Comparison of ENCODE assay signal across 8 mouse cellular contexts in the genomic region with DNA sequence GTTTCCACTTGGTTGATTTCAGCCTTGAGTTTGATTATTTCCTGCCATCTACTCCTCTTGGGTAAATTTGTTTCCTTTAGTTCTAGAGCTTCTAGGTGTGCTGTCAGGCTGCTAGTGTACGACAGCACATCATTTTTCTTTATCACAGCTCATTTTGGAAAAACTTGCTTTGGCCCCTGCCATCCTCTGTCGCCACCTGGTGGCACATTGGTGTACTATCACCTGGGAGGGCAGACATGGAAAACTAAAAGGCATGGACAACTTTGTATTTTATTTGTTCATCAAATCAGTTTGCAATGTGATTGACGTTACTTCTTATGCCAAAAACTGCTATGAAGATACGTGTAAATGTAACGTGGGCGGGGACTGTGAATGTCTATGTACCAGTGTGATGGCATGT. TPM values are rescaled to one million over a fixed set of nuclear protein-coding genes. Genes with fewer than 3 reads are reported as not detected.
A peak's percentile ranks its signal among the peaks of the same experiment; 100 is the strongest.
DNase-seq lines count a peak whose midpoint lies in the region; ATAC-seq lines count a peak whose summit lies in the region.
"Had no signal": no experiment of that assay in that cellular context is flagged by ENCODE, and none has a peak within 500 bp of the region (broad histone marks: within the 10 kb centered on the region; RNA-seq: fewer than 3 reads in every experiment).

No protein-coding gene starts in this region.

- no peak overlapping the region for H3K4me3 ChIP-seq in kidney, embryonic 16.5 days (ENCODE audit: low read length)
- H3K4me3 ChIP-seq: liver, embryonic 13.5 days had no signal

- no peaks in the 10 kb centered on the region for H3K4me1 ChIP-seq in kidney, embryonic 16.5 days (ENCODE audit: insufficient read depth, low read length)
- H3K4me1 ChIP-seq: liver, embryonic 13.5 days had no signal

- DNase-seq in kidney, adult 9 months = peak; percentile 9
- DNase-seq in ZHBTc4 (ENCODE audit: low read depth, low spot score) = peak; percentile 53
- peak; percentile 59 for DNase-seq in embryo, embryonic 10.5 days (ENCODE audit: low spot score)
- DNase-seq in layer of hippocampus, postnatal 36 days = peak; percentile 31 to 35
- DNase-seq in retina, postnatal 1 day = peak; percentile 46
- DNase-seq: liver, embryonic 13.5 days had no signal

- H3K36me3 ChIP-seq in kidney, embryonic 16.5 days (ENCODE audit: insufficient read depth, low read length) = no peaks in the 10 kb centered on the region
- H3K36me3 ChIP-seq: liver, embryonic 13.5 days had no signal

- H3K9ac ChIP-seq in kidney, embryonic 16.5 days (replicated peaks; ENCODE audit: low read length) = no peak overlapping the region
- H3K9ac ChIP-seq: liver, embryonic 13.5 days had no signal

- WGBS in kidney, embryonic 16.5 days = 20% methylated on average over 6 of the region's 6 CpGs

- H3K9me3 ChIP-seq in kidney, embryonic 16.5 days (ENCODE audit: low read length) = no peaks in the 10 kb centered on the region
- H3K9me3 ChIP-seq: liver, embryonic 13.5 days had no signal

- no peak overlapping the region for H3K4me2 ChIP-seq in kidney, embryonic 16.5 days (replicated peaks; ENCODE audit: low read depth, low read length)
- H3K4me2 ChIP-seq: liver, embryonic 13.5 days had no signal

- no peak for ATAC-seq in kidney, embryonic 16.5 days (ENCODE audit: low FRiP score, low TSS enrichment)
- peak; percentile 57 for ATAC-seq in CD4-positive, CD25-positive, alpha-beta regulatory T cell, adult 4 months

- no peaks in the 10 kb centered on the region for H3K27me3 ChIP-seq in kidney, embryonic 16.5 days (ENCODE audit: insufficient read depth, low read length)
- H3K27me3 ChIP-seq: liver, embryonic 13.5 days had no signal

- H3K27ac ChIP-seq in kidney, embryonic 16.5 days (ENCODE audit: low read length) = no peak overlapping the region
- H3K27ac ChIP-seq: liver, embryonic 13.5 days had no signal

RNA-seq across cellular contexts. Expression of a gene that starts 59.3 kb away (rescaled TPM):
- polyA plus RNA-seq in kidney, embryonic 16.5 days (2015; fragmentation: Nextera tagmentation; extraction: Ambion mirVana) = 19.9 and 21.8 TPM in 2 replicates
- polyA plus RNA-seq in CD4-positive, CD25-positive, alpha-beta regulatory T cell, adult 4 months (2017; shearing (Covaris generic)) = under 1 TPM; 0.65 to 0.84 TPM
- total RNA-seq in layer of hippocampus, postnatal 36 days (2021) = 1 to 10 TPM; 2.1 to 4.5 TPM

Comparison
In these comparisons a context has a peak if more than half of its experiments do, and no peak if none do; other contexts are left out.
1. DNase-seq: peak in every context shown above with its lines; median percentile 59 in embryo, embryonic 10.5 days; 53 in ZHBTc4; 46 in retina, postnatal 1 day; 33 in layer of hippocampus, postnatal 36 days; 9 in kidney, adult 9 months.
2. RNA of a gene that starts 59.3 kb away (polyA plus RNA-seq): 19.9 to 21.8 TPM in kidney, embryonic 16.5 days; 0.65 to 0.84 TPM in CD4-positive, CD25-positive, alpha-beta regulatory T cell, adult 4 months; every median in the first group is over 10 times any median in the second.